Mouse (Mus musculus) heart, postnatal 10 days (tissue): ENCODE measurements around the gene Il12rb2. TPM values are rescaled to one million over a fixed set of nuclear protein-coding genes. Genes with fewer than 3 reads are reported as not detected.
A peak's percentile ranks its signal among the peaks of the same experiment; 100 is the strongest.

Experiments used
- DNase-seq, 2 experiments: peaks; one replicate each; pipeline ENCODE4 v3.0.0; 2021
- intact Hi-C: fragments of 180-260 bp; cut with DNase I; formaldehyde crosslinking; loops from one replicate; pipeline ENCODE4 v1.15.1; 2025
- total RNA-seq, 2 experiments: library from RNA; stranded (reverse); gene quantifications; 2 replicates each; pipeline ENCODE4 v1.2.3; 2021

The Il12rb2 gene
- total RNA-seq, 2 experiments from 2014 or later = 0.07 TPM; not detected in 1

DNA sequence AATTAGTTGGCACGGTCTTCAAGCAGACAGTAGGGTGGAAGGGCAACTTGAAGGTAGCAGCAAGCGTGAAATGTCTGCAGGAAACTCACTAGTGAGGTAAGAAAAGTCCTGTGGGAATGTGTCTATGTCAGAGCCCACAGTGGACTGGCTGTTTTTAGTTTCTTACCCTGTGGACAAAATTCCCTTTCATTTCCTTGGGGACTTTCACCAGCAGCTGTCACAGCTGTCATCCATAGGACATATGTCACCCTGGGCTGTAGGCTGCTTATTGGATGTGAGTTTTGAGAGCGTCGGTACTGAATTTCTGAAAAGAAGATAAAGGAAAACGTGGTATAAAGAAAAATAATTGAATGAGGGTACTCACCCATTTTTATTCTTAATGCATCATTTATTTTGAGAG, 77.2 kb downstream of the Il12rb2 start:
- intact Hi-C loops = no loop called here
- DNase-seq = no peak

DNA sequence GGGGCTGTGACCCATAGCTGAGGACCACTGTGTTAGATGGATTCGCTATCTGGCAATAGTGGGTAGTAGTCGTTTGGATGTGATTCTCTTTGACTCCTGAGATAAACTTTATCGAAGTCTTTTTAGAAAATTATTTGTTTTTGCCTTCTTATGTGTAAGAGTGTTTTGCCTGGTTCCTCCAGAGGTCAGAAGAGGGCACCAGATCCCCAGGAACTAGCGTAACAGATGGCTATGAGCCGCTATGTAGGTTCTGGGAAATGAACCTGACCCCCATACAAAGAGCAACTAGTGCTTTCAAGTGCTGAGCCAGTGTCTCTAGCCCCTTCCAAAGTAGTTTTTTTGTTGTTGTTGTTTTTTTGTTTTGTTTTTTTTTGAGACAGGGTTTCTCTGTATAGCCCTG, 79.9 kb downstream of the Il12rb2 start:
- no peak for DNase-seq
- intact Hi-C loops = no loop called here

DNA sequence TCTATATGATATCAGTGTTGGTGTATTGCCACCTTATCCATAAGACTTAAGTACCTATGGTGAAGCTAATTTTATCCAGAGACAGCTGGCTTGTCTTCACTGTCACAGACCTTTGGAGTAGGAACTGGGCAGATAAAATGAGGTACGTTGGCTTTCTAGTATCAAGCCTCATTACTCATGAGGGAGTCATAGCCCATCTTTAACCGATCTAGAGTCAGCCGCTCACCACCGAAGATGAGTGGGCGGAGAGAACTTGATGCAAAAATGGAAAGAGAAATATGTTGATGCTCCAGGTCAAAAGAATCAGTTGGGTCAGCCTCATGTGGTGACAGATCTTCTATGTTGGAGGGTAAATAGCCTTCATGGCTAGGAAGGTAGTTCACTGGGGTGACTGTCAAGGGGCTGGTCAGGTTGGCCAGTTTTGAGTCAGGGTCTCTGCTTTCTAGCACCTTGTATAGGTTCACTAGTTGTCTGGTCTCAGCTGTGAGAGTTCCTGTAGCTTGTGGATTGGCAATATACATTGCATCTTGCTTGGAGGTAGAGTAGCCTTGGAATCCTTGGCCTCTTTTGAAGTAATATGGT, 83.9 kb downstream of the Il12rb2 start:
- intact Hi-C loops = no loop called here
- no peak for DNase-seq

DNA sequence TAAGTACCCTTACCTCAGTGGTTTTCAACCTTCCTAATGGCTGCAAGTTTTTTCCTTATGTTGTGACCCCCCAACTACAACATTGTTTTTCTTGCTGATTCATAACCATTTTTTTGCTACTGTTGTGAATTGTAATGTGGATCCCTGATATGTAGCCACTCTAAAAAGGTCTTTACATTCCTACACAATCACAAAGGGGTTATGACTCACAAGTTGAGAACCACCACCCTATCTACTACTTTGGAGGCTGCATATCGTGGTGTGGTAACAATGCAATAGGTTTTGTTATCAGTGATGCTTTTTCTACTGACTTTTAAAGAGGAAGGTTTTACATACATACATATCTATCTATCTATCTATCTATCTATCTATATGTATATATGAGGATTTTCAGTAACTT, 93.1 kb downstream of the Il12rb2 start:
- DNase-seq = no peak
- intact Hi-C loops = no loop called here

DNA sequence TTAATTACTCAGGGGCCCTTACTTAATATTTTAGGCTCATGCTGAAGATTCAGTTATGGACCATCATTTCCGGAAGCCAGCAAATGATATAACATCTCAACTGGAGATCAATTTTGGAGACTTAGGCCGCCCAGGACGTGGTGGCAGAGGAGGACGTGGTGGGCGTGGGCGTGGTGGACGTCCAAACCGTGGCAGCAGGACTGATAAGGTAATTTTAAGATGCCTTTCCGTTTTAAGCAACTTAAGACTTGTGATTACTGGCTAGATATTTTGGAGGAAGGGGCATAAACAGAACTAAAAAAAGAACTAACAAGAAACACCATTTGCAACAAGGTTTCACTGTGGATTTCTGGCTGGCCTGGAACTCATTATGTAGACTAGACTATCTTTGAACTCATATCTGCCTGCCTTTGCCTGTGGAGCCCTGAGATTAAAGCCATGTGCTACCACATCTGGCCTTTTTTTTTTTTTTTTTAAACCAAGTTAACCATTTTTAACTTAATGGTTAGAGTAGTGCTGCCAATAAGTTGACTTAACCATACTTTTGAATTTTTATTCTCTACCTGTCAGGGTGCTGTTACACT, 94.3 kb downstream of the Il12rb2 start:
- no peak for DNase-seq
- intact Hi-C loops = no loop called here

DNA sequence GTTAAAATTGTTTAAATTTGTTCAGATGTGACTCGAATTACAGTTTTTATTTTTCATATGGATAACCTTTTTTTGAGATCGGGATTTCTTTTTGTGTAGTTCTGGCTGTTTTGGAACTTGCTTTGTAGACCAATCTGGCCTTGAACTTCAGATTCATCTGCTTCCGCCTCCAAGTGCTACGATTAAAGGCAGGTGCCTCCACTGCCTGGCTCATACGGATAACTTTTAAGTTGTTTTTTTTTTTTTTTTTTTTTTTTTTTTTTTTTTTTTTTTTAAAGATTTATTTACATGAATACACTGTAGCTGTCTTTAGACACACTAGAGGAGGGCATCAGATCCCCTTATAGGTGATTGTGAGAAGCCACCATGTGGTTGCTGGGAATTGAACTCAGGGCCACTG, 98.0 kb downstream of the Il12rb2 start:
- intact Hi-C loops = no loop called here

DNA sequence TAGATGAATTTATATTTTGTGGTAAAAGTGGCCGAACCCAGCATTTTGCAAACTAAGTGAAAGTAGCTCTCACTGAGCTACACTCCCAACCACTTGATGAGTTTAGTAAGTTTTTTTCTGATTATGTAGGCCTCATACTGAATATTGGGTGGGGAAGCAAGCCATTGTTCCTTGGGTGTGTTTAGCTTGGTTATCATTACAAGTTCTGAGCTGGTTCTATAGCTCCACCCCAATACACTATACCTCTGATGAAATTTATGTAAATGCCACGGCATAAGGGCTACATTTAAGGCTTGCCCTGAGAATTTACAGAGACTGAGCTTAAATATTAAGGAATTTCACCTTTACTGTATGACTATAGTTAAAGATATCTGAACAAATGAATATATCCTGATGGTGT, 106.5 kb downstream of the Il12rb2 start:
- intact Hi-C loops = loop anchor here (5.0 kb wide), 2 partner anchors 232 to 372 kb away; partner anchors contain the start of genes Gadd45a and Gng12

More for the DNA sequence above, 98.0 kb downstream of the Il12rb2 start:
- no peak for DNase-seq

DNA sequence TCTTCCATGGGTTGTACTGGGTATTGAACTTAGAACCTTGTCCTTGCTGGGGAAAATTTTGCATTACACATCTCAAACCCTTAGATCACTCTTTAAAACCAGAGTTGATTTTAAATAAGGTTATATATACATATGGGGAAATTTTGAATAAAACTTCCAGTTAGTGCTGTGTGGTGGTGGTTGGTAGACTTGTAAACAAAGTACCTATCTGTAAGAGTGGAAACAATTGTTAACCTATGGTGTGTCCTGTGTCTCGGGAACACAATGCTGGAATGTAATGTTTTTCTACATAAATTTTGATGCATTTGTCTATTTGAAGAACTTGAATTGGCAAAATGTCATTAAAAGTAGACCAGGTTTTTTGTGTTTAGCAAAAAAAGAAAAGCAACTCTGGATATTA, 107.0 kb downstream of the Il12rb2 start:
- intact Hi-C loops = loop anchor here (5.0 kb wide), 2 partner anchors 232 to 372 kb away; partner anchors contain the start of genes Gadd45a and Gng12

More for the DNA sequence above, 106.5 kb downstream of the Il12rb2 start:
- no peak for DNase-seq

DNA sequence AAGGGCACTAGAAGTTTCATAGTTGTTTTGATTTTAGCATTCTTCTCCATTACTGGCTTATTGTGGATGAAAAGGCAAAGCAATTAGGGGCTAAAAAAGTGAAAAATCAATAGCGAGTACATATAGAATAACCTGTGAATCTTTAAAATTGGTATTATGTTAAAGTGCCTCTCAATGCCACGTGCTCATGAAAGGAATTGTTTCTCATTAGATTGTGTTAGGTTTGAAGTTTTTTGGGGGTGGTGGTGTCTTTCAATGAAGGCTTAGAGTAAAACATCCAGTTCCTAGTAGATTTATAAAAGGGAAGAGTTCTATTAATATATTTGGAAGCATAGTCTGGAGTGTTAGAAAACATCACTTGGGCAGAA, 107.8 kb downstream of the Il12rb2 start:
- DNase-seq = no peak
- intact Hi-C loops = loop anchor here (5.0 kb wide), 2 partner anchors 231 to 371 kb away; partner anchors contain the start of genes Gadd45a and Gng12

More for the DNA sequence above, 107.0 kb downstream of the Il12rb2 start:
- no peak for DNase-seq

DNA sequence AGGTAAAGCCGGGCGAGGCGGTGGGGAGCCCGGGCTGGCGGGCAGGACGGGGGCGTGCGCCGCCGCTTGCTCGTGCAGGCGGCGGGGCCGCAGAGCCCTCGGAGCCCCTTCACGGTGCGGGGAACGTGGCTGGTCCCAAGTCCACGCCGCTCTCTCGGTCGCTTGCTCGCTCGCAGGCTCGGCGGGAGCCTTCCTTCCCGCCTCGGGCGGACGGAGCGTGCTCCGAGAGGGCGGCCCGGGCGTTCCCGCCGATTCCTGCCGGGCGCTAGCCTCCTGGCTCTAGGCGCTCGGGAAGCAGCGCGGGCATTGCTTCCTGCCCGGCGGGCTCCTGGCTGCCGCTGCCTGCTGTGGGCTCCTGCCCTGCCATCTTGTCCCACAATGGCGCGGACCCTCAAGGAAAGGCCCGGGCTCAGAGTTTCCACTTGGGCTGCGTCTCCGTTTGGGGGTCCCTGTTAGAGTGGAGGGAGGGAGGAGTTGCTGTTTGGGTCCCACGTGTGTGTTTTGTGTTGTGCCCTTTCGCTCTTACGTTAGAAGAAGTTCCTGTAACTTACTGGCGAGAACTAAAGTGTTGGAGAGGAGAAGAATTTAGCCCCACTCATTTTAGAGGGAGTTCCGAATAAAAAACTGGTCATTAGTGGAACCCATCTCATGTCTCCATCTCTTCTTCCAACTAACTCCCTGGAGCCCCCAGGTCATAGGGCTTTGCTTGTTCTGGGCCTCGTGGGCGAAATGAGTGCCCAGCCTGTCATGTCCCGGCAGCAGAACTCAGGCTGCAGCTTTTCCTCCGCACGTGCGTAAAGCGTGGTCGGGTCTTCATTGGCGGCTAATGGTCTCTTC, 108.4 kb downstream of the Il12rb2 start:
- intact Hi-C loops = loop anchor here (2.0 to 5.0 kb wide), 4 partner anchors 39 to 370 kb away; partner anchors contain the start of genes Gadd45a and Gng12
- peak; percentile 48 to 58 for DNase-seq

DNA sequence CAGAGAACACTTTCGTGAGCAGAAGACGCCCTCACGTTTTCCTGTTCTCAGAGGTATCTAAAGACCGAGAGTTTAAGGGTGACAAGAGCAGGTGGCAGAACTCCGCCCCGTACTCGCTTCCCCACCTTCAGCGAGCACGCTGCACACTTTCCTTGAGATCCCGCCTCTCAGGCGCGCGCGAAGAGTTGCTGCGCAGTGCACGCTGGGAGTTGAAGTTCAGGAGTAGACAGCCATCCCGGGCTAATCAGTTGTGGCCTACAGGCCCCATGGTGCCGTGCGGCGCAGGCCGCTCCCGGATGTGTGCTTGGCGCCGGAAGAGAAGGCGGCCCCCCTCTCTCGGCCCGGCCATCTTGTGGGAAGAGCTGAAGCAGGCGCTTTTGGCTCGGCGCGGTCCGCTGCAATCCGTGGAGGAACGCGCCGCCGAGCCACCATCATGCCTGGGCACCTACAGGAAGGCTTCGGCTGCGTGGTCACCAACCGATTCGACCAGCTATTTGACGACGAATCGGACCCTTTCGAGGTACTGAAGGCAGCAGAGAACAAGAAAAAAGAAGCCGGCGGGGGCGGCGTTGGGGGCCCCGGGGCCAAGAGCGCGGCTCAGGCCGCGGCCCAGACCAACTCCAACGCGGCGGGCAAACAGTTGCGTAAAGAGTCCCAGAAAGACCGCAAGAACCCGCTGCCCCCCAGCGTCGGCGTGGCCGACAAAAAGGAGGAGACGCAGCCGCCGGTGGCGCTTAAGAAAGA, 109.2 kb downstream of the Il12rb2 start:
- intact Hi-C loops = loop anchor here (2.0 to 5.0 kb wide), 4 partner anchors 38 to 370 kb away; partner anchors contain the start of genes Gadd45a and Gng12
- peak; percentile 97 to 98 for DNase-seq

DNA sequence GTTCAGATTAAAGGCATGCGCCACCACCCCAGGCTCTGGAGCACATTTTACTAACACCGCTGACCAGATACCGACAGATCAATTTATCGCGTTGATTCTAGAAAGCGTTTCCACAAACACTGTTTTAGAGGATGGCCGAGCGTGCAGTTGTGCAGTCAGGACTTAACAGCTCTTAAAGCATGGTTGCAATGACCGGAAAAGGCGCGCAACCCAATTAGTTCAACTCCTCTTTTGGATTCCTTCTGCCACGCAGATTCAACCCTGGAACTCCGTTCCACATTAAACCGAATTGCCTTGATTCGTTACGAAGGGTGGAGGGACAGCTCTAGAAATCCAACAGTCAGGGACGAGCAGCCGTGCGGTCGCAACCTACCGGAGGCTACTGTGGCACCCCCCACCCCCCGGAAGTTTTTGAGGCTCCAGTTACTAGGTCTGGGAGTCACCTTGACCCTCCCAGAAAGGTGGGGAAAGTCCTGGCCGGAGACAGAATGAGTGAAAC, 109.8 kb downstream of the Il12rb2 start:
- intact Hi-C loops = loop anchor here (2.0 to 5.0 kb wide), 4 partner anchors 37 to 369 kb away; partner anchors contain the start of genes Gadd45a and Gng12
- no peak for DNase-seq

DNA sequence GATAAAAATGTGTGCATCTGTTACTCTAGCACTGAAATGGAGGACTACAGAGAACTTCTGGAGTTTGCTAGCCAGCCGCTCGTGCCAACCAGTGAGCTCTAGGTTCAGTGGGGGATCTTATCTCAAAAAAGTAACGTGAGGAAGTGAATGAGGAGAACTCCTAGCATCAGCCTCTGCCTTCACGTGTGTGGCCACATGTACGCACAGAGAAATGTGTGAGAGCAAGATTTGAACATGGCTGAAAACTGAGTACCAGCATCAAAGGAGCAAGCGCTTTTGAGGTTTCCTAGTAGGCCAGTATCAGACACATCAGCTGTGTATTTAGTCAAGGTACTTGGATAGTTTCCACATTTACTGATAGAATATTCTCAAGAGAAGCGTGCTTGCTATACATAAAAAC, 111.1 kb downstream of the Il12rb2 start:
- DNase-seq = no peak
- intact Hi-C loops = loop anchor here (5.0 kb wide), 2 partner anchors 228 to 368 kb away; partner anchors contain the start of genes Gadd45a and Gng12

DNA sequence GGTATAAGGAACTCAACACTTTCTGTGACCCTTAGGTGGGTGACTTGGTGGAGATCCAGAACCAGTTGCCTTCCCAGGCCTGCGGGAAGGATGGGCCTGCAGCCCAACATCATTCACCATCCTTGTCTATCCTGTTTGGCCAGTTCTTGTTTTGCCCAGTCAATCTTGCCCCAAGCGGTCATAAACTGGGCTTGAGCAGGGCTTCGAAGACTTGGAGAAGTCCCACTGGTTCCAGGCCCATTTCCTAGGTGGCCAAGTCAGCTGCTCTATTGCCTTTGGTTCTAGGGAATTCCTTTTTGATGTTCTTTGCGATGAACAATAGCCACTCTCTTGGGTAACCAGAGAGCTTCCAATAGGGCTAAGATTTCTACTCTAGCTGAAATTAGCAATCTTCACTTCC, 124.9 kb downstream of the Il12rb2 start:
- DNase-seq = no peak
- intact Hi-C loops = no loop called here

DNA sequence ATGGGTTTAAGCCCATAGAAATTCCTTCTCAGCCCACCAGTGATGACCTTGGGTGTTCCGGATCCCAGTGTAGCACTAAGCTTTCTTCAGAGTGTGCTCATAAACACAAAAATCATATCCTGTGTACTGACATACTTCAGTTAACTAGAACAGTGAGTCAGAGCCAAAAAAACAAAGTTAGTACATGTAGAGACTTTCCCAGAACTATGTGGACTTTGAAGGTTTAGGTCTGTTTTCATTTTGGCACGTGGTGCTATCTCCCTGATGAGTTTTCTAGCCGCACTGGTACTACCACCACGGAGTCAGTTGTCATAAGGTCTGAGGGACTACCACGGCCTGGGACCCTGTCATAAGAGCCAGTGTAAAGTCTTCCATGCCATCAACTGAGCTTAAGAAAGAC, 131.5 kb downstream of the Il12rb2 start:
- intact Hi-C loops = no loop called here

DNA sequence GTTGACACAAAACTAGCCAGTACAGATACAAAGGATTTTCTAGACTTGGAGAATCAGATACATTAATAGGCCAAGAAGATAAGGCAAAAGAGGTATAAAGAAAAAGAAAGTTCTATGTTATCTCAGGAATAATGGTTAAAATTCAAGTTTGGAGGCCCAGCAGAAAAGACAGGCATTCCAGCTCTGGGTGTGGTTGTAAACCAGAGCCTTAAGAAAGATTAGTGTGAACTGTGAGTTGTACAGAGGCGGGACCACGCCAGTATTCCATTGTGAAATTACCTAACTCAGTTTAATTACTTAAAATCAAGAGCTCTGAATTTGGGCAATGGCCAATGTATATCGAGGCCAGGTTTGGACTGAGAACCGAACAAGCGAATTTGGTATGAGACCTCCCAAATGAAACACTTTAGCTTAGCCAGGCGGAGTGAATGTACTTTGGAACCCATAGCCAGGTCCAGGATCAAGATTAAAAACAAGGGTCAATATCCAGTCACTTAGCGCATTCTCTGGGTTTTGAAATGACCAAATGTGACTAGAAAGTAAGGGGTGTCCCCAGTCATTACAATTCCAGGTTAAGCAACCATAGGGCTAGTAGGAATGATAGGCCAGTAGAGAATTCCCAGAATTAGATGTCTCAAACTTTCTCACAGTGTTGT, 132.1 kb downstream of the Il12rb2 start:
- intact Hi-C loops = no loop called here
- no peak for DNase-seq

More for the DNA sequence above, 131.5 kb downstream of the Il12rb2 start:
- DNase-seq = no peak
